ENCODE assay signal across 8 mouse cellular contexts in genomic region chr17:79840254-79841238, GRCm38 (mm10). TPM values are rescaled to one million over a fixed set of nuclear protein-coding genes. Genes with fewer than 3 reads are reported as not detected.
DNase-seq lines count a peak whose midpoint lies in the region; ATAC-seq and TF ChIP-seq lines count a peak whose summit lies in the region.
"Had no signal": no experiment of that assay in that cellular context is flagged by ENCODE, and none has a peak within 500 bp of the region (broad histone marks: within the 10 kb centered on the region; RNA-seq: fewer than 3 reads in every experiment).

No protein-coding gene starts in this region.

- H3K4me1 ChIP-seq in ES-E14 (ENCODE audit: control insufficient read depth in 2 of 2, insufficient read depth in 2 of 2, low read length in 2 of 2, poor library complexity in 1 of 2): no peaks in the 10 kb centered on the region
- H3K4me1 ChIP-seq in forebrain, embryonic 12.5 days: no peaks in the 10 kb centered on the region
- no peaks in the 10 kb centered on the region for H3K4me1 ChIP-seq in hindbrain, embryonic 14.5 days (replicated peaks; ENCODE audit: control insufficient read depth, insufficient read depth, low read length)
- H3K4me1 ChIP-seq: liver, embryonic 15.5 days had no signal

- no peak overlapping the region for H3K4me3 ChIP-seq in ES-E14 (ENCODE audit: insufficient read depth in 1 of 2, low read depth in 1 of 2, low read length in 2 of 2, poor library complexity in 1 of 2, severe bottlenecking in 1 of 2)
- no peak overlapping the region for H3K4me3 ChIP-seq in forebrain, embryonic 12.5 days (replicated peaks)
- H3K4me3 ChIP-seq in hindbrain, embryonic 14.5 days (replicated peaks; ENCODE audit: low read length): no peak overlapping the region
- H3K4me3 ChIP-seq: liver, embryonic 15.5 days had no signal

- H3K9ac ChIP-seq in ES-E14 (ENCODE audit: insufficient read depth, low read depth, low read length, poor library complexity, severe bottlenecking): no peak overlapping the region
- H3K9ac ChIP-seq in forebrain, embryonic 12.5 days: no peak overlapping the region
- H3K9ac ChIP-seq in hindbrain, embryonic 14.5 days: no peak overlapping the region
- H3K9ac ChIP-seq: liver, embryonic 15.5 days had no signal

- 48% methylated on average over 7 of the region's 7 CpGs for WGBS in forebrain, embryonic 12.5 days
- 47% methylated on average over 7 of the region's 7 CpGs for WGBS in hindbrain, embryonic 14.5 days

- 0 out of 2 replicates have a peak, but pooled peaks cover 4% of the 10 kb centered on the region for H3K27me3 ChIP-seq in forebrain, embryonic 12.5 days
- no peaks in the 10 kb centered on the region for H3K27me3 ChIP-seq in hindbrain, embryonic 14.5 days (ENCODE audit: control insufficient read depth, insufficient read depth, low read length)

- peak; percentile 81 for ATAC-seq in forebrain, embryonic 12.5 days (ENCODE audit: low FRiP score)
- peak; percentile 73 for ATAC-seq in hindbrain, embryonic 14.5 days (ENCODE audit: low FRiP score)

- no peaks in the 10 kb centered on the region for H3K9me3 ChIP-seq in ES-E14 (ENCODE audit: control insufficient read depth, insufficient read depth, low read depth, low read length)
- H3K9me3 ChIP-seq in forebrain, embryonic 12.5 days: no peaks in the 10 kb centered on the region
- no peaks in the 10 kb centered on the region for H3K9me3 ChIP-seq in hindbrain, embryonic 14.5 days (ENCODE audit: control insufficient read depth, low read length)
- H3K9me3 ChIP-seq: liver, embryonic 15.5 days had no signal

- in situ Hi-C loops in ES-E14 (cut with MboI; ENCODE audit: low sequenced_read_pairs in 2 of 2, unreplicated experiment in 2 of 2): loop anchor here in 1 of 2 experiments (25.0 kb wide), 1 partner anchor 728 kb away; no protein-coding TSS in a partner anchor

- no peak overlapping the region for H3K27ac ChIP-seq in ES-E14 (ENCODE audit: insufficient read depth, low read depth, low read length, poor library complexity, severe bottlenecking)
- H3K27ac ChIP-seq in forebrain, embryonic 12.5 days: no peak overlapping the region
- H3K27ac ChIP-seq in hindbrain, embryonic 14.5 days: no peak overlapping the region
- H3K27ac ChIP-seq: liver, embryonic 15.5 days had no signal

- DNase-seq in ES-E14 (ENCODE audit: low read depth, low spot score): peak; percentile 39
- peak; percentile 67 for DNase-seq in adrenal gland, postnatal 25 days
- DNase-seq in hindbrain, embryonic 14.5 days (ENCODE audit: low spot score): peak; percentile 90
- DNase-seq in layer of hippocampus, adult 9-11 months: peak; percentile 61
- DNase-seq in lung, postnatal 25 days (ENCODE audit: low spot score): peak; percentile 69
- peak; percentile 79 to 87 for DNase-seq in right cerebral cortex, postnatal 10 days (ENCODE audit: low spot score in 2 of 2)

- H3K36me3 ChIP-seq in ES-E14 (ENCODE audit: control insufficient read depth, insufficient read depth, low read length, poor library complexity, severe bottlenecking): no peaks in the 10 kb centered on the region
- H3K36me3 ChIP-seq in forebrain, embryonic 12.5 days (replicated peaks): no peaks in the 10 kb centered on the region
- no peaks in the 10 kb centered on the region for H3K36me3 ChIP-seq in hindbrain, embryonic 14.5 days (replicated peaks; ENCODE audit: control insufficient read depth, insufficient read depth)
- H3K36me3 ChIP-seq: liver, embryonic 15.5 days had no signal

- H3K4me2 ChIP-seq in forebrain, embryonic 12.5 days: no peak overlapping the region
- H3K4me2 ChIP-seq in hindbrain, embryonic 14.5 days (replicated peaks): no peak overlapping the region
- H3K4me2 ChIP-seq: liver, embryonic 15.5 days had no signal

TF ChIP-seq in ES-E14, 5 proteins besides CTCF, POLR2A, EP300 and RAD21:
- TF ChIP-seq ZNF384 (IDR thresholded peaks at IDR 0.05; ENCODE audit: low read depth, low read length) (no peak), ZC3H11A (IDR thresholded peaks at IDR 0.05; ENCODE audit: borderline replicate concordance, low read depth, low read length) (peak; percentile 97)

RNA-seq across cellular contexts. Expression of gene Atl2, which starts 55.4 kb away (rescaled TPM):
- 44.4 and 48.0 TPM in 2 replicates for total RNA-seq in ES-E14 (2012; rRNA removed)
- total RNA-seq in adrenal gland, postnatal 25 days (2021): 117 and 131 TPM in 2 replicates
- 38.1 and 39.7 TPM in 2 replicates for polyA plus RNA-seq in forebrain, embryonic 12.5 days (2016; fragmentation: Nextera tagmentation; extraction: Ambion mirVana)
- polyA plus RNA-seq in hindbrain, embryonic 14.5 days (2014; fragmentation: Nextera tagmentation; extraction: Ambion mirVana): 39.4 and 44.5 TPM in 2 replicates

Comparison
In these comparisons a context has a peak if more than half of its experiments do, and no peak if none do; other contexts are left out.
1. DNase-seq: peak in every context shown above with its lines; median percentile 90 in hindbrain, embryonic 14.5 days; 83 in right cerebral cortex, postnatal 10 days; 69 in lung, postnatal 25 days; 67 in adrenal gland, postnatal 25 days; 61 in layer of hippocampus, adult 9-11 months; 39 in ES-E14.